Mouse (Mus musculus) liver, embryonic 12.5 days (tissue): ENCODE measurements around the gene Gm28042. TPM values are rescaled to one million over a fixed set of nuclear protein-coding genes. Genes with fewer than 3 reads are reported as not detected.

Experiments used
- ATAC-seq: fragments of 200-750 bp; cut with Nextera tagmentation; 2 replicates; pipeline ENCODE4 v1.8.0; 2017; ENCODE audit warnings: moderate number of reproducible peaks, mild to moderate bottlenecking, moderate library complexity
- H3K27ac ChIP-seq: fragments of 300-500 bp; sonication (generic); 2 replicates; pipeline ENCODE4 v1.5.1; 2016; ENCODE audit warnings: mild to moderate bottlenecking
- H3K27me3 ChIP-seq: fragments of 300-500 bp; sonication (generic); replicated peaks from 2 replicates; pipeline ENCODE4 v1.6.1; 2016; ENCODE audit warnings: mild to moderate bottlenecking, moderate library complexity
- H3K36me3 ChIP-seq: fragments of 300-500 bp; sonication (generic); 2 replicates; pipeline ENCODE4 v1.6.1; 2016; ENCODE audit warnings: mild to moderate bottlenecking, moderate library complexity
- H3K4me1 ChIP-seq: fragments of 300-500 bp; sonication (generic); 2 replicates; pipeline ENCODE4 v1.6.1; 2016
- H3K4me2 ChIP-seq: fragments of 300-500 bp; sonication (generic); 2 replicates; pipeline ENCODE4 v1.6.1; 2016; ENCODE audit warnings: mild to moderate bottlenecking, moderate library complexity
- H3K4me3 ChIP-seq: fragments of 300-500 bp; sonication (generic); 2 replicates; pipeline ENCODE4 v1.5.1; 2016; ENCODE audit warnings: mild to moderate bottlenecking, moderate library complexity
- H3K9ac ChIP-seq: fragments of 300-500 bp; sonication (generic); 2 replicates; pipeline ENCODE4 v1.6.1; 2016; ENCODE audit warnings: mild to moderate bottlenecking, moderate library complexity
- H3K9me3 ChIP-seq: fragments of 300-500 bp; sonication (generic); replicated peaks from 2 replicates; pipeline ENCODE4 v1.6.1; 2016; ENCODE audit warnings: mild to moderate bottlenecking, moderate library complexity
- WGBS: fragments of 180-500 bp; shearing (Covaris S2); methylation state at CpG from one replicate; pipeline ENCODE4 v1.1.7; 2016; ENCODE audit not compliant: insufficient replicate concordance; 5-methylcytosine and 5-hydroxymethylcytosine counted together
- microRNA-seq: library from miRNA; unstranded; fragments of <30 nt; microRNA quantifications from one replicate; pipeline ENCODE4, GENCODE M21; 2017
- polyA plus RNA-seq: library from polyadenylated mRNA; unstranded; fragments of >200 nt; fragmentation: Nextera tagmentation; extraction: Ambion mirVana; gene quantifications from 2 replicates; pipeline ENCODE4 v1.2.1, GENCODE M21; 2016

Gm28042 gene
- polyA plus RNA-seq, 1 experiment from 2014 or later = 2.0 TPM

GRCm38 (mm10) chr2:120087897-120088296, 60.6 kb downstream of the Gm28042 start:
- Histone ChIP-seq H3K36me3 (peaks cover 14% of the 10 kb centered on the region), H3K9ac (no peak overlapping the region), H3K27ac (no peak overlapping the region), H3K4me3 (no peak overlapping the region), H3K4me2 (no peak overlapping the region), H3K9me3 (no peaks in the 10 kb centered on the region), H3K4me1 (peaks cover 6% of the 10 kb centered on the region), H3K27me3 (no peaks in the 10 kb centered on the region)
- no peak for ATAC-seq
- WGBS = 64% methylated on average over 2 of the region's 2 CpGs

- H3K27me3 ChIP-seq = no peaks in the 10 kb centered on the region
- WGBS = 87% methylated on average over 17 of the region's 17 CpGs
- no peak overlapping the region for H3K4me2 ChIP-seq
- H3K9me3 ChIP-seq = no peaks in the 10 kb centered on the region
- no peak for ATAC-seq
- H3K4me1 ChIP-seq = 0 out of 2 replicates have a peak, but pooled peaks cover 3% of the 10 kb centered on the region
- H3K27ac ChIP-seq = no peak overlapping the region
- H3K4me3 ChIP-seq = no peak overlapping the region
- peaks cover 20% of the 10 kb centered on the region for H3K36me3 ChIP-seq
- H3K9ac ChIP-seq = no peak overlapping the region
Measured at GRCm38 (mm10) chr2:120090979-120091378, 63.7 kb downstream of the Gm28042 start.

Small RNA genes within 50 kb of the gene (microRNA-seq; reads per million reads assigned to microRNA genes)
- gene Mir7665 = not detected

Other genes starting within 250 kb of the Gm28042 start
- gene Rpap1, start 240.0 kb upstream of the Gm28042 start, polyA plus RNA-seq = 17.4 and 17.8 TPM in 2 replicates
- 2.5 and 3.1 TPM in 2 replicates for gene Tyro3, start 229.8 kb upstream of the Gm28042 start, polyA plus RNA-seq
- gene Mga, start 130.3 kb upstream of the Gm28042 start, polyA plus RNA-seq = 12.5 and 13.3 TPM in 2 replicates
- 0.63 and 0.96 TPM in 2 replicates for gene Mapkbp1, start 54.8 kb upstream of the Gm28042 start, polyA plus RNA-seq
- gene Jmjd7, start within 50 bp of the Gm28042 start, polyA plus RNA-seq = 8.5 and 9.7 TPM in 2 replicates
- gene Pla2g4b, start 5.9 kb downstream of the Gm28042 start, polyA plus RNA-seq = 0.56 and 0.73 TPM in 2 replicates
- gene Ehd4, start 127.1 kb downstream of the Gm28042 start, polyA plus RNA-seq = 27.2 and 28.7 TPM in 2 replicates
- gene Pla2g4e, start 217.8 kb downstream of the Gm28042 start, polyA plus RNA-seq = not detected in 2 replicates